Mouse (Mus musculus): Measurements from ENCODE around the gene Matk.

The Matk gene

DNA sequence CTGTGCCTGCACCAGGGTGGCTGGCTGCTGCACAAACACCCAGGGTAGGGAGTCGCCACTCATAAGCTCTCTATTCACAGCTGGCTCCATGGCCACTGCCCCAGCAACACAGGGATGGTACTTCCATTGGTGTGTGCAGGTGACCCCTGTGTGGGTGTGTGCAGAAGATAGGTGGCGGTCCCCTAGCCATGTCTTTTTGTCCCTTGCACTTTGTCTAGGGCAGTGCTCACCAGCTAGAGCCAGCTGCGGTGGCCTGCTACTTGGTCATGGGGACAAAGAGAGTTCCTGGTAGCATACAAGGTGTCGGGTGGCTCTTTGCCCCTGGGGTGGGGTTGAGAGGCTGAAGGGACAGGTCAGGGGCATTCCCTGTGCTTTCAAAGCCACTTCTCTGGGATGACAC lies 8.6 kb upstream of the Matk start:
- DNase-seq: no peak

DNA sequence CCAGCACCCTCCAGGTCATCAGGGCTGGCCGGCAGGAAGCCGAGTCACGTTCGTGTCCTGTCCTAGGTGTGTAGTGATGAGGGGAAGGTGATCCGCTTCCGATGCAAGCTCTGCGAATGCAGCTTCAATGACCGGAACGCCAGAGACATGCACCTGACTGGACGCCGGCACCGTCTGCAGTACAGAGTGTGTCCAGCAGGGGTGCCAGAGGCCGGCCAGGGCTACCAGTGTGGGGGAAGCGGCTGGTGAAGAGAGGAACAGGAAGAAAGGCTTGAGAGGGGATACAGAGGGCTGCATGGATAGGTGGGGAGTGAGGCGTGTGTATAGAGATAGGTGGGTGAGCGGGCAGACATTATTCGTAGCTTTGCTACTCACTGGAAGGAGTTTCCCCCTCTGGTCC lies 8.1 kb upstream of the Matk start:
- DNase-seq: peak; percentile 84

DNA sequence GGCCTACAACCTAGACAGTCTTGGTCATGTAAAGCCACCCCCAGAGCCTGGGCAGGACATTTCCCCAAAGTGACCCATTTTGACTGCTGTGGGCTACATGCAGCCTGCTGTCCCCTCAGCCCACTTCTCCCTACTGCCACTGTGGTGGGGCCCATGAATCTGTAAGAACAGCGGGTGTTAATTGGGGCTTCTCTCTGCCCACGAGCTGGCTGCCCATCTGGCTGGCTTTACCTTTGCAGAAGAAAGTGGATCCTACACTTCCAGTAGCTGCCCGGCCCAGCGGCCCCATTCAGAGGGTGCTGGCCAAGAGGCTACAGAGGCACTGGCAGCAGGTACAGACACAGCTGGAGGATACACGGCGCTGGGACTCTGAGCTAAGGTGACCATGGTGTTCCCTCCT lies 7.6 kb upstream of the Matk start:
- DNase-seq: no peak

DNA sequence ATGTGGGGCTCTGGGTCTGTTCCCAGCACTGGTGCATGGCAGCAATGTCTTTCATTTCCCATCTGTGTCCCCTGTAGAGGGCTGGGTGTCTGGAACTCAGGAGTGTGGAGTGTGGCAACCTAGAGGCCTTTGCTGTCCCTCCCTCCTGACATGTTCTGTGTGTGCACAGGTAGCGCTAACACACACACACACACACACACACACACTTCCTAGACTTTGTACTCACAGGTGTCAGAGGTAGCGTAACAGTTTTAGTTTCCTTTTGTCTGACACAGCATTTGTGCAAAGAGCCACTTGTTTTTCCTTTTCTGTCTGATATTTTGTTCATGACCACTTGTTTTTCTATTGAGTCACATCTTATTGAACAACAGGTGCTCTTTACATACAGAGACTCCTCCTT lies 4.9 kb upstream of the Matk start:
- DNase-seq: no peak

DNA sequence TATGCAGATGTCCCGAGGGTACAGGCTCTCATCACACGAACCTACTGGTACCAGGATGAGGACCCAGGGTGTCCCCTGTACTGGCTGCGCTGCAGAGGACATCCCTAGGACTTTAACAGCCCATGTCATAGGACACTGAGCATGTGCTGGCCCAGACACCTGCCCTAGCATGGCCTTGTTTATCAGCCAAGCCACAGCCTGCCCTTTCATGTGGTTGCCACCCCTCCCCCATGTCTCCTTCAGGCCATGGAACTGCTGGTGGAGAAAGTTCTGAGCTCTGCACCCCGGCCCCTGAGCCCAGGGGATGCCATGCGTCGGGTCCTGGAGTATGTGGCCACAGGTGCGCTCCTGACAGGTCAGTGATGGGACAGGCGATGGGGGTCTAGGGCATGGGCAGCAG lies 3.3 kb upstream of the Matk start:
- no peak for DNase-seq

DNA sequence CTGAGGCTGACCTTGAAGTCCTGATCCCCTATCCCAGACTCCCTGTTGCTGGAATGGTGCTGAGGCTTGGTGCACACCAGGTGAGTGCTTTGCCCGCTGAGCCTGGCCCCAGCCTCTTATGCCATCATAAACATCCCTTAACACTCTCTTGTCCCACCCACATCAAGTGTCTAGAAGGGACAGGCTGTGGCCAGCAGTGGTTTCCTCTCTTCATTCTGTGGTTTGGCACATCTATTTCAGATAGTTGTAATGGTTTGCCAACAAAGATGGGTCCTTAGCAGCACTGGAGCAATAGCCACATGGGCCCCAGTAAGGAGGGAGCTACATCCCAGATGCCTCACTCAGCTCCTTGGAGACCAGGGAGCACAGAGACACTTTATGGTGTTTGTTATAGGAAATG lies 2.2 kb downstream of the Matk start:
- DNase-seq: no peak

DNA sequence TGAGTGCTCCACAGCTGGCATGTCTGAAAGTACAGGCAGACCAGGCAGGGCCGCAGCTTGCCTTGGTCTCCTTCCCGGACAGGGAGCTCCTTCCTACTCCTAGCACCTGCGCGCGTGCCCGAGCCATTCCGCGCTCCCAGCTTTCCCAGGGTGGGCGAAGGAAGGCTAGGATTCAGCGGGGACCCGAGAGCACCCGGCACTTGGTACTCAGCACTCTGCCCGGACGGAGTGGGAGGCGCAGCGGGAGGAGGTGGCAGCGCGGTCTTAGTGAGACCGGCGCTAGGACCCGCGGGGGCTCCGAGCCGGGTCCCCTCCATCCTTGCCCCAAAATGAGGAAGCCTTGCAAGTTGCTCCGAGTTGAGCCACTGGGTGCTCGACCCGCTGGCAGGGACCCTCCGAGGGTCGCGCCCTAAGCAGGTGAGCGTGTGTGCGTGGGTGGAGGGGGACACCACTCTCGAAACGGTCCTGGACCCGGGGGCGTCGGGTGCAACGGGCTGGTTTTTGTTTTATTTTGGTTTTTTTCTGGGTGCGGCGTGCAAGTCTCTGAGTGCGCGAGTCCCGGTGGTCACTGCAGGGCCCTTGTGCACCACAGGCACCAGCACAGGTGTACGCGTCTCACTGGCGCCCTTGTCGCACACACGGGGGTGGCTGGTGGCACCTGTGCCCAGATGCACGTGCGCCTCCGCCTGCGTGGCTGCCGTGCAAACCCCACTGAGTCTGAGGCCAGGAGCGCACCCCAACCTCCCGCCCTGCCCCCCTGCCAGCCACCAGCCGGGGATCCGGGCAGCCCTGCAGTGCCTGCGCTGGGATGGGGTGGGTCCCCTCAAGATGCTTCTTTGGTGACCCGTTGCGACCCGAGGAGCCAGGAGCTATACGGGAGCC lies 4.7 kb downstream of the Matk start:
- peak; percentile 58 for DNase-seq

DNA sequence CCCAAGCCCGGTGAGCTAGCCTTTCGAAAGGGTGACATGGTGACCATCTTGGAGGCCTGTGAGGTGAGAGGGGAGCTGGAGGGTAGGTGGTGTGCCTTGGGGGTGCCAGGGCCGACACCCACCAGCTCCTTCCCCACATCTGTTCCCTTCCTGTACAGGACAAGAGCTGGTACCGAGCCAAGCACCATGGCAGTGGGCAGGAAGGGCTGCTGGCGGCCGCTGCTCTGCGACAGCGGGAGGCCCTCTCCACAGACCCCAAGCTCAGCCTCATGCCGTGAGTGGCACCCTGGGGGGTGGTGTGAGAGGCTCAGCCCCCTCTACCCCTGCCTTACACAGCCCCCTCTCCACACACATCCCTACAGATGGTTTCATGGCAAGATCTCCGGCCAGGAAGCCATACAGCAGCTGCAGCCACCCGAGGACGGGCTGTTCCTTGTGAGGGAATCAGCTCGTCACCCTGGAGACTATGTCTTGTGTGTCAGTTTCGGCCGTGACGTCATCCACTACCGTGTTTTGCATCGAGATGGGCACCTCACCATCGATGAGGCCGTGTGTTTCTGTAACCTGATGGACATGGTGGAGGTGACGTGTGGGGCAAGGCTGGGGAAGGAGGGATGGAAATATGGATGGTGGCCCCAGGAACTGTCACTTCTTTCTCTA lies 6.6 kb downstream of the Matk start:
- no peak for DNase-seq

DNA sequence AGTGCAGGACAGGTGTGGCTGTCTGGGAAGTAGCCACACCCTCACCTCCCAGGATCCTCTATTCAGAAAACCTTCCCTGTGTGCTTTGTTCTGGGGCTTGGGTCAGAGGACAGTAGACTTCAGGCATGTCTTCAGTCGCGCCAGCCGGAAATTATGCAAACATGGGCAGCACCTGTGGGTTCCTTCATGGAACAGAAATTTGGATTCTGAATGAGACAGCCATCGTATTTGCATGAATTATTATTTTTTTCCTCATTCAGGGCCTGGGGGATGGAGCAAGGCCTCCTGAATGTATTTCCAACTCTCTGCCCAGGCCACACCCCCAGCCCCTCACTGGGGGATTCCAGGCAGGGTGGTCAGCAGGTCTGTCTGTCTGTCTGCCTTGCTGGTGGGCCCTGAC lies 8.3 kb downstream of the Matk start:
- no peak for DNase-seq

DNA sequence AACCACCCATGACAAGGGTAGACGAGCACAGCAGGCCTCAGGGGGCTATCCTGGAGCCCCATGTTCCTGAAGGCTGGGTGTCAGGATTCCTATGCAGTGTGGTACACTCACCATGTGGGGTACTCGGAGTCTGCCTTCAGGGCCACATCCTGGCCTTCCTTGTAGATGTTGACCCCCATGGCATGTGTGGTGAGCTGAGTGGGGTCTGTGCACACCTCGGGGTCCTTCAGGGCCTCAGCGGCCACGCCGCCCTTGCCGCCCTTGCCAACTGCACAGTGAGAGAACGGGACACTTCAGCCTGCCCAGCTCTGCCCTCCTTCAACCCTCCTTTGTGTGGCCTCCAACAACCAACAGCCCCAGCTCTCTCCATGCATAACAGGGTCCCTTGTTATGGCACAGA lies 12.8 kb downstream of the Matk start:
- DNase-seq: no peak

DNA sequence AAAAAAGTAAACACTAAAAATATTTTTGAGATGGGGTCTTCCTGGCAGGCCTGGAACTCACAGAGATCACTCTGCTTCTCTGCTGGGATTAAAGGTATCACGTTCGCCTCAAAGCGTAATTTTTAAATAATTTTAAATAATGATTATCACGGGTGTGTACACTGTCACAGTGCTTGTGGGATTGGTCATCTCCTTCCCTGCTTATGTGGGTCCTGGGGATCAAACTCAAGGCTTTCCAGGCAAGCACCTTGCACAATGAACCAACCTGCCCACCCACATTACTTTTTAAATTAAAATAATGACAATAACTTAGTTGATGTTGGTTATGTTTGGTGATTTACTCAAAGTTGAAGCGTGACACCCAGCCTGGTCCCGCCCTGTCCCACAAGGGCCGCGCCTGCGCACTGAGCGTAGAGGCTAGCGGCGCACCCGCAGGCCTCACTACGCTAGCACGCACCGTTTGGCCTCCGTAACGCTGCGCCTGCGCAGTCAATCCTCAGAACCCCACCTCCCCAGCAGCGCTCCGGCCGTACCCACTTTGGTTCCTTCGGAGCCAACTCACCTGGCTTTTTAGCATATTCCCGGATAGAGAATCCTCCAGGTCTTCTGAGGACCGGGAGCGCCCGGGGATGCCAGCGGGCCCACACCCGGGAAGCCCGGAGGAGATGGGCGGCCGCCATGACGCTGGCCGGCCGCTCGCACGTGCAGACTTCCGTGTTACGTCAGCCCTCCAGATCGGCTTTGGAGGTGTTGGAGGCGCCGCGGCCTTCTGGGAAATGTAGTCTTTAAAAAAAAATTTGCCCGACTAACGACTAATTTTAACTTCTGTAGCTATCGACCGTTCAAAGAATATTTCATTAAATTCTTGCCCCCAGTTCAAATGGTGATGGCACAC lies 13.7 kb downstream of the Matk start, which contains the start of the genes Mrpl54 and Apba3:
Mrpl54 (minus strand) TSS at position 724 of the 895 bp plus-strand sequence.
Apba3 (plus strand) TSS at position 750 of the 895 bp plus-strand sequence.
- DNase-seq: peak; percentile 96

DNA sequence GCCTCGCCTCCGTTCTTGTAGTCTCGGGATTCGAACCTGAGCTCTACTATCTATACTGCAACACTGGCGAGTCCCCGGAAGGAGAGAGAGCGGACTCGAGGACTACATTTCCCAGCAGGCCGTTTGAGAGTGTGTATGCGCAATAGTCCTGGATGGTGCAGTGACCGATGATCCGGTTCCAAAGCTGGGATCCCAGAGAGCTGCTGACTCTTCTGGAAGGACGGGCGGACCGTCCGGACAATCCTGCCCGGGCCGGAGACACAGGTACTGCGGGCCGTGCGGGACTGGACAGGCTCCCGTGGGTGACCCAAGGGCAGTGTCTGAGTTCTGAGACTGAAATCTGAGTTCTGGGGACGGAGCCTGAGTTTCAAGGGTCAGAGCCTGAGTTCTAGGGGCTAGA lies 15.3 kb downstream of the Matk start:
- peak; percentile 64 for DNase-seq

DNA sequence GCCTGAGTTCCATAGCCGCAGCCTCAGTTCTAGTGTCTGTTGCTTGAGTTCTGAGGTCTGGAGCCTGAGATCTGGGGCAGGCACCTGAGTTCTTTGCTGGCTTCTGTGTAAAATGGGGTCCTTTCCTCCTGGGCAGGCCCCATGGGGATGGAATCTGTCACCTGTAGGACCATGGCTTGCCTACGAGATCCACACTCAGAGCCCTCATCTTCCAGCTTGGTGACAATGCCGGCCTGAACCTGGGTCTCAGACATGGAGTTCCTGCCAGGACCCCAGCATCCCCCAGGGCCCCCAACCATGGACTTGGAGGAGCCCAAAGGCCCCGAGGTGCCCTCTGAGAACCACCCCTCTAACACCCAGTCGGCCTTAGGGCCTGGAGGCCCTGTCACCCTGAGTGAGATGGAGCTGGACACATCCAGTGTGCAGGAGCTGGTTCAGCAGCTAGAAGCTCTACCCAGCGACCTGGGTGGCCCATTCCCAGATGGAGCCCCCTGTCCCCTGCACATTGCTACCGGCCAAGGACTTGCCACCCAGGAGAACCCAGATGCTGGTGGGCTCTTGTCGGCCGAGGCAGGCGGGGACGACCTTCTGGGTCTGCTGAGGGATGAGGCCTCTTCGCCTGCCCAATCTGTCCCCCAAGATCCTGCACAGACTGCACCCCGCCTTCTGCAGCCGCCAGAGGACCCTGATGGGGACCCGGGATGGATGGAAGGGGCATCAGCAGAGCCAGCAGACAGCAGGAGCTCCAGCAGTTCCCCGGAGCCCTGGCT lies 16.1 kb downstream of the Matk start:
- DNase-seq: no peak

DNA sequence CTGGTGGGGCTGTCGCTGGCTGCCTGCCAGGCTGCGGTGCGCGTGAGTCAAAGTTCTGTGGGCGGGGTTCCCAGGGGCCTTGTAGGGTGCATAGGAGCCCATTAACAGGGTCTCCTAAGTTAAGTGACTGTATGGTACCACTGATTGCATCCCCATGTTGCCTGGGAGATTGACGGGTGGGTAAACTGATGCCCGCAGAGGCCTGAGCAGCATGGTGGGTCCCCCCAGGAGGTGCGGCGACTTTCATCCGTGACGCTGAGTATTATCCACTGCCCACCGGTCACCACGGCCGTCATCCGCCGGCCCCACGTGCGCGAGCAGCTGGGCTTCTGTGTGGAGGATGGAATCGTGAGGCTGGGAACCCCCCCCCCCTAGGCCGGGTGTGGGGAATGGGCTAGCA lies 19.6 kb downstream of the Matk start:
- DNase-seq: no peak

DNA sequence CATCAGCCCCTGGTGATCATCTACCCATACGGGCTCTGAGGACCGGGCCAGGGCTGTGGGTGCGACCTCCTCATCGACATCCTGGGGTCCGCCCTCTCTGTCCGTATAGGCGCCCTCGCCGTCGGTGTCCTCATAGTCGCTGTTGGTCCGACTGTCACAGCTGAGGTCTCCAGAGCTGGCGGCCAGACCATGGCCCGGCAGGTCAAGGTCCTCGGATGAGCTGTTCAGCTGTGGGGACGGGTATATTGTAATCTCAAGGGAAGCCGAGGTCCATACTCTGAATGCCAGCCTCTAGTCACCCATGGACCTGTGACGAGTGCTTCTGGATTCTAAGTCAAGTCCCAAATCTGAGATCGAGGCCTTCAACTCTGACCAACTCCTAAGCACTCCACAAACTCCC lies 21.1 kb downstream of the Matk start:
- no peak for DNase-seq

DNA sequence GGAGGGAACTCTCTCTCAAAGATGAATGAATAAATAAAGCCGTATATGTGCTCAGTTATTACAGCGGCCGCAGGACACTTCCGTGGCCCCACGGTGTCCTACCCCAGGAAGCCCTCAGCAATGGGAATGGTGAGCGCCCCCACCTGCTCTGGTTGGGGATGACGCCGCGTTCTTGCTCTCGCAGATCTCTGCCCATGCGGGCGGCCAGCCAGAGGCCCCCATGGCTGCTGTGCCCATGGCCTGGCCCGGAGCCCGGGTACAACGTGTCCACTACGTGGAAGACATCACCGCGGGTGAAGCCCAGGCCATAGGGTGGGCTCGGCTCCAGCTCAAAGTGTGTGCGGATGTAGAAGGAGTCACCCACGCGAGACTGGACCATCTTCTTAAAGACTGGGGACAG lies 24.9 kb downstream of the Matk start:
- no peak for DNase-seq

DNA sequence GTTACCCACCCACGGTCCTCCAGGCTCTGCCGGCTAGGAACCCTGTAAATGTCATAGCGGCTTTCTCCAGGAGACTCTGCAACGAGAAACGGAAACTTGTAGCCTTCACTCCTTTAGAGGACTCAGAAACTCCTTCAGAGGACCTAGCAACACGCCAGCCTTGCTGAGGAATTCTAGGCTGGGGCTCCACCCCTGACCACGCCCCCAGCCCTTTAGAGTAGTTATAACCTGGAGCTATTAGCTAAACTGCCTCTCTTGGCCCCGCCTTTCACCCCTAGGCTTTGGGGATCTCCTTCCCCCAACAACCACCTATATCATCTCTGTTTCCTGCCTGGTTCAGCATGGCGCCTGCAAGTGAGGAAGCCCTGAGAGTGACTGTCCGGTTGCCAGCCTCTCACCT lies 26.8 kb downstream of the Matk start:
- DNase-seq: no peak

DNA sequence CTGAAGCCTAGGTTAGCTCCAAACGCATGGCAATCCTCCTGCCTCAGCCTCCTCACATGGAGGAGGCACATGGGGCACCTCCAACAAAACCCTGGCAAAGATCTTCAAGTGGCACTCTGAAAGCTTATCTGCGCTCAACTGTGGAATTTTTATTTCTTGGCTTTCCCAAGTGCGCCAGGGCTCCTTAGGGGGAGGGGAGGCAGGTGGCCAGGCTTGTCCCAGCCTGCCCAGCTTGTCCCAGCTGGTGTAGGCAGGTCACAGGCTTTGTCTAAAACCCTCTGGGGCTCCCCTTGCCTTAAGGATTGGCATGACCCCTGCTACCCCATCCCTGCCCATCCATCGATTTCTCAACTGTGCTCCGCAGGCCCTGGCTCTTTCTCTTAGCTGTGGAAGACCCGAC lies 31.5 kb downstream of the Matk start:
- DNase-seq: no peak

DNA sequence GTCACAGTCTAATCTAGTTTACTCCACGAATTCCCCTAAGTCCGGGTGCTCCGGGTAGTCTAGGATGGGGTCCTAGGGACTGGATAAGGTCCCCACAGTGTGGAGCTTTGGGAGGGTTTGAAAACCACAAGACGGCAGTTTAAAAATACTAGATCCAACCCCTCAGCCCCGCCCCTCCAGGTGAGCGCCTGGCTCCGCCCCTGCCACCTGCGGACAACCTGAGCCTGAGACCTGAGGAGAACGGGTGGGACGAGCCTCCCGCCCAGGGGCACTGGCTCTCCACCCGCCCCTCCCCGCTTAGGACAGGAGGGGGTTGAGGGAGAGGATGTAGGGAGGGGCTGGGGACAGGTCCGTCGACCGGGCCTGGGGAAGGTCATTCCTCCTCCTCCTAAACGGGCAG lies 32.0 kb downstream of the Matk start:
- no peak for DNase-seq

DNA sequence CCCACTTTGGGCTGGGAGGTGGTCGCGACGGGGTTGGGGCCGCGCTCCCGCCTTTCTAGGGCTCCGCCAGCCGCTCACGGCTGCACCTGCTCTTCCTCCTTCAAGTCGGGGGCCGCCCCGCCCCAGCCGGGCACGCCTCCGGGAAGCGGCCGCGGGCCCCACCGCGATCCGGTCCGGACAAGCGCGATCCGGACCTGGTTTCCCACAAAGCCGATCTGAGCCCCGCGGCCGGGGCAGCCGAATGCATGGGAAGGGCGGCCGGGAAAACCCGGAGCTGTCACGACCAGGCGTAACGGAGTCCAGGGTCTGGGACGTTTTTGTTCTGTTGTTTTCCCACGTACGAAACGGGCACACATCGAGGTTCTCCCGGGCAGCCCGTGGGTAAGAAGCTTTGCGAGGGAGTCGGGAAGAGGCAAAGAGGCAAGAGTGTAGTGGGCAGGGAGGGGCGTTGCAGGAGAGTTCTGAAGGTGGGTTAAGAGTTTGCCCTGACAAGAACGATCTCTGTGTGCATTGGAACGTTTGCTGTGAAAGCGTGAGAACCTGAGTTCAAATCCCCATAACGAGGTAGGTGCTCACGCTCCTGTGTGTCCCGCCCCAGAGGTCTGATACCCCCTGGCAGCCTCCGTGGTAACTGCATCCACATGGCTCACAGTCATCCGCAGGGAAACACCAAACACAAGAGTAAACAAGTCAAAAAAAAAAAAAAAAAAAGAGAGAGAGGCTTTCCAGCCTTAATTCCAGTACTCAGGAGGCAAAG lies 33.1 kb downstream of the Matk start:
- peak; percentile 91 for DNase-seq

DNA sequence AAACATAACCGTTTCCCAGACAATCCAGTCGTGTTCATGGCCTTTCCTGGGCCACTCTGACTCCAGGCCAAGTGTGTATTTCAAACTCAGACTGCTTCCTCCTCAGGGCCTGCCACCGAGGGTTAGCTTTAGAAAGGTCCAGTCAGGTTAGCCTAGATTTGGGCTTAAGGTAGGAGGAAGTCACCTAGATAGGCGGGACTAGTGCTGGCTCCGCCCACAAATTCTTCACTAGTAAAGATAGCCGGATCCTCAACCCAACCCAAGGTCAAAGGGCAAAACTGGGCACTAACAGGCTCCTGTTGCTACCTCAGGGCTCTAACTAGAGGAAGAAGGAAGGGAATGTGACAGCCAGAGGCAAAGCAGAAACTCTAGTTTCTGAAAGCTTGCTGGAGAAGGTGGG lies 33.9 kb downstream of the Matk start:
- no peak for DNase-seq

All from right cerebral cortex, postnatal 4 days (tissue).